Mouse (Mus musculus) kidney, embryonic 14.5 days (tissue): ENCODE measurements at regions not wholly inside any gene's neighbourhood (a gene's known extent, or its start where the extent isn't known, plus 50 kb on each side); places are given as distances from the start of the nearest gene placed in this dataset.
A peak's percentile ranks its signal among the peaks of the same experiment; 100 is the strongest.
"Not testable (repeated sequence)": the region's sequence is repeated elsewhere in the genome, so short reads cannot be mapped to it uniquely, and the experiment has no call there.

ENCODE experiments used
- ATAC-seq: fragments of 200-750 bp; cut with Nextera tagmentation; 2 replicates; pipeline ENCODE4 v1.8.0; 2017; ENCODE audit warnings: moderate number of reproducible peaks, mild to moderate bottlenecking, moderate TSS enrichment, moderate library complexity; ENCODE audit not compliant: low FRiP score, low TSS enrichment
- H3K27ac ChIP-seq: fragments of 300-500 bp; sonication (generic); 2 replicates; pipeline ENCODE4 v1.5.1; 2014; ENCODE audit warnings: low read depth, mild to moderate bottlenecking, low read length, moderate library complexity, mixed read lengths
- H3K27me3 ChIP-seq: fragments of 300-500 bp; sonication (generic); 2 replicates; pipeline ENCODE4 v1.6.1; 2014; ENCODE audit warnings: mild to moderate bottlenecking, low read length; ENCODE audit not compliant: control insufficient read depth, insufficient read depth
- H3K36me3 ChIP-seq: fragments of 300-500 bp; sonication (generic); 2 replicates; pipeline ENCODE4 v1.6.1; 2014; ENCODE audit warnings: low read length, mixed read lengths; ENCODE audit not compliant: control insufficient read depth, insufficient read depth
- H3K4me1 ChIP-seq: fragments of 300-500 bp; sonication (generic); 2 replicates; pipeline ENCODE4 v1.6.1; 2014; ENCODE audit warnings: low read length, mixed read lengths; ENCODE audit not compliant: control insufficient read depth, insufficient read depth
- H3K4me2 ChIP-seq: fragments of 300-500 bp; sonication (generic); replicated peaks from 2 replicates; pipeline ENCODE4 v1.6.1; 2014; ENCODE audit warnings: low read depth, mild to moderate bottlenecking, low read length
- H3K4me3 ChIP-seq: fragments of 300-500 bp; sonication (generic); 2 replicates; pipeline ENCODE4 v1.5.1; 2014; ENCODE audit warnings: mild to moderate bottlenecking, low read length
- H3K9ac ChIP-seq: fragments of 300-500 bp; sonication (generic); 2 replicates; pipeline ENCODE4 v1.6.1; 2014; ENCODE audit warnings: low read depth, mild to moderate bottlenecking, low read length, moderate library complexity
- H3K9me3 ChIP-seq: fragments of 300-500 bp; sonication (generic); 2 replicates; pipeline ENCODE4 v1.6.1; 2016; ENCODE audit warnings: low read length; ENCODE audit not compliant: control insufficient read depth
- WGBS: fragments of 180-500 bp; shearing (Covaris S2); extraction: QIAGEN DNeasy Blood & Tissue Kit; methylation state at CpG from one replicate; pipeline ENCODE4 v1.1.7; 2014; 5-methylcytosine and 5-hydroxymethylcytosine counted together

GRCm38 (mm10) chr7:70267075-70267474 is 99.5 kb downstream of the Nr2f2 start:
- Histone ChIP-seq H3K4me2 (no peak overlapping the region), H3K4me3 (no peak overlapping the region), H3K27me3 (no peaks in the 10 kb centered on the region), H3K36me3 (no peaks in the 10 kb centered on the region), H3K9me3 (no peaks in the 10 kb centered on the region), H3K27ac (no peak overlapping the region), H3K4me1 (no peaks in the 10 kb centered on the region), H3K9ac (no peak overlapping the region)
- no peak for ATAC-seq
- 74% methylated on average over 4 of the region's 4 CpGs for WGBS

DNA sequence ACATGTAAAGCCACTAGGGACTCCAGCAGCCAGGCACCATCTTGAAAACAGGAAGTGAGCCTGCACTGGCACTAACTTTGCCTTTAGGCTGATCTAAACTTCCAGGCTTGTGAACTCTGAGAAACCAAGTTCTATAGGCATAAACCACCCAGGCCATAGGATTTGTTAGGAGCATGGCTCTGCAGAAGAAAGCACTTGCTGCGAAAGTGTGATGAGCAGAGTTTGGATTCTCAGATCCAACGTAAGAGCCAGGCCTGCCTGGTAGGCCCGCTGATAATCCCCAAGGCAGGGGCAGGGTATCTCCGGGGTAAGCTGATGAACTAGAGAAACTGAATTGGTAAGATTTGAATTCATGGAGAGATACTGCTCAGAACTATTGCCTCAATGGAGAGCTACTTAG is 109.7 kb downstream of the Nr2f2 start:
- Histone ChIP-seq H3K4me1 (no peaks in the 10 kb centered on the region), H3K9ac (no peak overlapping the region), H3K27ac (no peak overlapping the region), H3K27me3 (no peaks in the 10 kb centered on the region), H3K9me3 (no peaks in the 10 kb centered on the region), H3K36me3 (no peaks in the 10 kb centered on the region), H3K4me2 (no peak overlapping the region), H3K4me3 (no peak overlapping the region)
- no peak for ATAC-seq
- WGBS: 98% methylated on average over 4 of the region's 4 CpGs

DNA sequence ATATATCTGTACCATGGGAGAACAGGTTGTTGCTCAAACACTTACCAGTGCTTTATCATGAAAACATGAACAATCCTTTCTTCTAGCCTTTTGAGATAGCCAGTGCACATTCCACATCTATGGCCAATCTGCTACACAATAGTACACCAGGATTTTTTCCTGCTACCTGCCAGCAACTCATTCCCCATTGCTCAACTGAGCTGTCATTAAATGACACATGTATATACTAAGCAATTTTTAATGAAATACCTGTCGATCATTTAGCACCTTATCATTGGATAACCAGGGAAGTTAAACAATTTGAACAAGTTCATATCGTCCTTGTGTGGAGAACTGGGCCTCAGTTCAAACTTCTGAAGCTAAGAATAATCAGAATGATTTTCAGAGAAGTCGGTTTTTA is 111.5 kb downstream of the Nr2f2 start:
- Histone ChIP-seq H3K27ac (no peak overlapping the region), H3K27me3 (no peaks in the 10 kb centered on the region), H3K4me3 (no peak overlapping the region), H3K4me1 (no peaks in the 10 kb centered on the region), H3K9ac (no peak overlapping the region), H3K36me3 (no peaks in the 10 kb centered on the region), H3K4me2 (no peak overlapping the region), H3K9me3 (no peaks in the 10 kb centered on the region)
- no peak for ATAC-seq
- WGBS: 93% methylated on average over 3 of the region's 3 CpGs

- no peak overlapping the region for H3K4me2 ChIP-seq
- 82% methylated on average over 4 of the region's 4 CpGs for WGBS
- no peak overlapping the region for H3K9ac ChIP-seq
- H3K4me1 ChIP-seq: no peaks in the 10 kb centered on the region
- H3K27ac ChIP-seq: no peak overlapping the region
- no peaks in the 10 kb centered on the region for H3K9me3 ChIP-seq
- no peaks in the 10 kb centered on the region for H3K36me3 ChIP-seq
- no peak for ATAC-seq
- no peaks in the 10 kb centered on the region for H3K27me3 ChIP-seq
- H3K4me3 ChIP-seq: no peak overlapping the region
These were observed 113.3 kb downstream of the Nr2f2 start for GRCm38 (mm10) chr7:70253275-70253674.

GRCm38 (mm10) chr7:70239059-70239458 is 127.5 kb downstream of the Nr2f2 start:
- WGBS: 90% methylated on average over 9 of the region's 9 CpGs
- H3K27me3 ChIP-seq, H3K4me1 ChIP-seq, H3K9me3 ChIP-seq, H3K4me2 ChIP-seq, H3K4me3 ChIP-seq, ATAC-seq, H3K36me3 ChIP-seq, H3K9ac ChIP-seq, H3K27ac ChIP-seq: not testable (repeated sequence)

GRCm38 (mm10) chr7:70219310-70219709 is 147.2 kb downstream of the Nr2f2 start:
- Histone ChIP-seq H3K27me3 (no peaks in the 10 kb centered on the region), H3K9ac (no peak overlapping the region), H3K9me3 (no peaks in the 10 kb centered on the region), H3K4me3 (no peak overlapping the region), H3K4me1 (no peaks in the 10 kb centered on the region), H3K4me2 (no peak overlapping the region), H3K36me3 (no peaks in the 10 kb centered on the region), H3K27ac (no peak overlapping the region)
- no peak for ATAC-seq
- WGBS: 55% methylated on average over 6 of the region's 6 CpGs

DNA sequence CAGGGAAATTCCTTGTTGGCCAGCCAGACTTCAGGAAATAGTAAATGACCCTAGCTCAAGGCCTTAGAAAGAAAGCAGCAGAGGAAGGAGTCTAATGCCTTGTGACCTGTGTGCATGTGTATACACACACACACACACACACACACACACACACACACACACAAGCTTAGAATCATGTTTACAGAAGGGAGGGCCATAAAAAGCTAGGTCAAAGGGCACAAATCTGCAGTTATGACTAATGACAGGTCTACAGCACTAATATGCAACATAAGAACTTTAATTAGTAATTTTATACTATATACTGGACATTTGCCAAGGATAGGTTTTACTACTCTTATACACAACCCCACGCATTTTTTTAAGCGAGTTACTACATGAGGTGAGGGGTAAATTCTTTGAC is 149.4 kb downstream of the Nr2f2 start:
- no peak for ATAC-seq
- Histone ChIP-seq H3K27ac (no peak overlapping the region), H3K4me2 (no peak overlapping the region), H3K9ac (no peak overlapping the region), H3K4me1 (no peaks in the 10 kb centered on the region), H3K27me3 (no peaks in the 10 kb centered on the region), H3K9me3 (no peaks in the 10 kb centered on the region), H3K4me3 (no peak overlapping the region), H3K36me3 (no peaks in the 10 kb centered on the region)
- WGBS: 82% methylated on average over 2 of the region's 2 CpGs

- Histone ChIP-seq H3K9me3 (no peaks in the 10 kb centered on the region), H3K4me2 (no peak overlapping the region), H3K4me3 (no peak overlapping the region), H3K27ac (no peak overlapping the region), H3K27me3 (no peaks in the 10 kb centered on the region), H3K9ac (no peak overlapping the region), H3K36me3 (no peaks in the 10 kb centered on the region), H3K4me1 (no peaks in the 10 kb centered on the region)
- ATAC-seq: peak; percentile 39; the same call in 1 of the 2 replicates
- 52% methylated on average over 4 of the region's 4 CpGs for WGBS
These were observed 152.5 kb downstream of the Nr2f2 start for GRCm38 (mm10) chr7:70213970-70214520.

DNA sequence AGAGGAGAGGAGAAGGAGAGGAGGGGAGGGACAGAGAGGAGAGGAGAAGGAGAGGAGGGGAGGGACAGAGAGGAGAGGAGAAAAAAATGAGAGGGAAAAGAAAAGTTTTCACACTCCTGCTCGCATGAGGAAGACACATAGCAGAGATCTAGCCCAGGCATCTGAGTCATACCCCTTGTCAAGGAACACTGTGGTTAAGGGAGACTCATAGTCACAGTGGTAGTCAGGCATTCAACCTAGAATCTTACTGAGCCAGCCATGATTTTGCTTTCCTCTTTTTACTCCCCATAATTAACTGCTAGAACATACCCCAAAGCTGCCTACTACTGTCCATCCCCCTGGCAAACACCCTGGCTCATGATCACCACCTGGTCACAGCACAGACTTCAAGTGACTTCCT is 160.6 kb downstream of the Nr2f2 start:
- 87% methylated on average over 1 of the region's 1 CpGs for WGBS
- Histone ChIP-seq H3K4me2 (no peak overlapping the region), H3K27me3 (no peaks in the 10 kb centered on the region), H3K27ac (no peak overlapping the region), H3K9ac (no peak overlapping the region), H3K9me3 (no peaks in the 10 kb centered on the region), H3K4me1 (no peaks in the 10 kb centered on the region), H3K36me3 (no peaks in the 10 kb centered on the region), H3K4me3 (no peak overlapping the region)
- no peak for ATAC-seq
